19 mouse cellular contexts compared by ENCODE assay signal in genomic region chr9:70067497-70067896, GRCm38 (mm10). TPM values are rescaled to one million over a fixed set of nuclear protein-coding genes. Genes with fewer than 3 reads are reported as not detected.
"Had no signal": no experiment of that assay in that cellular context is flagged by ENCODE, and none has a peak within 500 bp of the region (broad histone marks: within the 10 kb centered on the region; RNA-seq: fewer than 3 reads in every experiment).

No protein-coding gene starts in this region.

- DNase-seq: retina, postnatal 1 day; right cerebral cortex, adult 18-20 months; right cerebral cortex, postnatal 14 days; right cerebral cortex, postnatal 25 days; right cerebral cortex, postnatal 4 days; spleen, adult 18-20 months; thymus, adult 18-20 months; thymus, adult 2 months; thymus, postnatal 14 days; thymus, postnatal 25 days; thymus, postnatal 36 days; thymus, postnatal 4 days had no signal

- H3K9ac ChIP-seq: neural tube, embryonic 12.5 days; neural tube, embryonic 13.5 days; neural tube, embryonic 15.5 days; stomach, embryonic 15.5 days had no signal

- H3K4me2 ChIP-seq: neural tube, embryonic 12.5 days; neural tube, embryonic 13.5 days; neural tube, embryonic 15.5 days; stomach, embryonic 15.5 days had no signal

- H3K27ac ChIP-seq: neural tube, embryonic 12.5 days; neural tube, embryonic 13.5 days; neural tube, embryonic 15.5 days; stomach, embryonic 15.5 days had no signal

- H3K9me3 ChIP-seq: neural tube, embryonic 12.5 days; neural tube, embryonic 13.5 days; neural tube, embryonic 15.5 days; stomach, embryonic 15.5 days had no signal

- H3K4me3 ChIP-seq: neural tube, embryonic 12.5 days; neural tube, embryonic 13.5 days; neural tube, embryonic 15.5 days; stomach, embryonic 15.5 days had no signal

- H3K27me3 ChIP-seq: neural tube, embryonic 12.5 days; neural tube, embryonic 13.5 days; neural tube, embryonic 15.5 days; stomach, embryonic 15.5 days had no signal

- H3K4me1 ChIP-seq: neural tube, embryonic 12.5 days; neural tube, embryonic 13.5 days had no signal

- H3K36me3 ChIP-seq: neural tube, embryonic 12.5 days; neural tube, embryonic 13.5 days; neural tube, embryonic 15.5 days; stomach, embryonic 15.5 days had no signal

RNA-seq across cellular contexts. Expression of gene Gcnt3, which starts 29.6 kb away (rescaled TPM):
- total RNA-seq: neutrophil, adult 5-6 weeks had no signal
- polyA plus RNA-seq: neural tube, embryonic 12.5 days; neural tube, embryonic 13.5 days; neural tube, embryonic 14.5 days; neural tube, embryonic 15.5 days; spleen, adult 2 months; thymus, adult 2 months had no signal
